Mouse (Mus musculus) frontal cortex, postnatal 14 days (tissue): ENCODE results near the gene Drd5.

Experiments used
- DNase-seq, 2 experiments: peaks; one replicate each; pipeline ENCODE4 v3.0.0; 2022; ENCODE audit warnings: low spot score in 2 of 2

The Drd5 gene

GRCm38 (mm10) chr5:38350351-38350929, 31.3 kb downstream of the Drd5 start:
- DNase-seq, result no peak

- no peak for DNase-seq
These were observed 37.8 kb downstream of the Drd5 start for GRCm38 (mm10) chr5:38356927-38357326.

GRCm38 (mm10) chr5:38359716-38360115, 40.5 kb downstream of the Drd5 start:
- no peak for DNase-seq

GRCm38 (mm10) chr5:38364396-38364795, 45.2 kb downstream of the Drd5 start:
- peak in 1 of 2 experiments; percentile 32 for DNase-seq

GRCm38 (mm10) chr5:38365521-38365920, 46.4 kb downstream of the Drd5 start:
- DNase-seq, result no peak

GRCm38 (mm10) chr5:38366650-38367470, 47.7 kb downstream of the Drd5 start:
- no peak for DNase-seq

- DNase-seq, result no peak
These were observed 52.1 kb downstream of the Drd5 start for GRCm38 (mm10) chr5:38371308-38371707.
